18 mouse cellular contexts compared by ENCODE assay signal in genomic region chr5:115991717-115992116, GRCm38 (mm10).
"Had no signal": no experiment of that assay in that cellular context is flagged by ENCODE, and none has a peak within 500 bp of the region (broad histone marks: within the 10 kb centered on the region; RNA-seq: fewer than 3 reads in every experiment).

No protein-coding gene starts in this region.

- H3K4me3 ChIP-seq: liver, embryonic 15.5 days; lung, embryonic 15.5 days; megakaryocyte, embryonic 14.5 days; midbrain, embryonic 13.5 days; midbrain, embryonic 15.5 days; neural tube, embryonic 12.5 days; stomach, embryonic 15.5 days had no signal

- H3K27me3 ChIP-seq: liver, embryonic 15.5 days; lung, embryonic 15.5 days; megakaryocyte, embryonic 14.5 days; midbrain, embryonic 13.5 days; midbrain, embryonic 15.5 days; neural tube, embryonic 12.5 days; stomach, embryonic 15.5 days had no signal

- H3K27ac ChIP-seq: liver, embryonic 15.5 days; lung, embryonic 15.5 days; macrophage; midbrain, embryonic 13.5 days; midbrain, embryonic 15.5 days; neural tube, embryonic 12.5 days; stomach, embryonic 15.5 days; stomach, postnatal 0 days had no signal

- ATAC-seq: liver, postnatal 0 days; lung, postnatal 0 days; midbrain, embryonic 13.5 days; midbrain, embryonic 15.5 days had no signal

- H3K9me3 ChIP-seq: liver, embryonic 15.5 days; lung, embryonic 15.5 days; stomach, embryonic 15.5 days had no signal

- H3K4me1 ChIP-seq: liver, embryonic 15.5 days; lung, embryonic 15.5 days; megakaryocyte, embryonic 14.5 days; midbrain, embryonic 13.5 days; midbrain, embryonic 15.5 days; neural tube, embryonic 12.5 days; stomach, embryonic 15.5 days had no signal

- H3K9ac ChIP-seq: liver, embryonic 15.5 days; liver, postnatal 0 days; lung, embryonic 15.5 days; midbrain, embryonic 13.5 days; midbrain, embryonic 15.5 days; neural tube, embryonic 12.5 days; stomach, embryonic 15.5 days had no signal

- H3K4me2 ChIP-seq: liver, embryonic 15.5 days; lung, embryonic 15.5 days; midbrain, embryonic 13.5 days; midbrain, embryonic 15.5 days; neural tube, embryonic 12.5 days; stomach, embryonic 15.5 days had no signal

- DNase-seq: liver, postnatal 0 days; lung, adult 2 months; lung, postnatal 14 days; lung, postnatal 36 days; right cerebral cortex, postnatal 25 days; thymus, adult 2 months; thymus, postnatal 25 days; thymus, postnatal 4 days had no signal
